Mouse (Mus musculus): ENCODE results near the gene Bmper. TPM values are rescaled to one million over a fixed set of nuclear protein-coding genes. Genes with fewer than 3 reads are reported as not detected.

The Bmper gene
- polyA plus RNA-seq, 1 experiment from 2014 or later, result 10.3 TPM

DNA sequence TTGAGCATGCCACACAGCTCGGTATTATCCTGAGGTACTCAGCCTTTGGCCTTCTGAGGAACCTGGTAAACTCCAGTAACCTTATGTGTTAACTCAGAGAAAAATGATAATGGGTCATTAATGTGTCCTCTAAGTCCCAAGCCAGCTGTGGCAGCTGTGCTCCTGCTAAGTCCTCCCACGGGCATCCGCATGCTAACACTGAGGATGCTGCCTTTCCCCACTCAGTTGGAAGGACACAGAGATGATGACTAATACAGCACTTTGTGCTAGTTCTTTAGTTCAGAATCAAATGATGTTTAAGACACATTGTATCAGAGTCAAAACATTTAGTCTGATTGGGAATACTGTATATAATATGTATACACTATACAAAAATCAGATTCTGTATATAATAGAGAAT lies 39.0 kb downstream of the Bmper start:
- Histone ChIP-seq H3K4me3 (replicated peaks) (no peak overlapping the region), H3K27me3 (no peaks in the 10 kb centered on the region), H3K4me1 (no peaks in the 10 kb centered on the region), H3K4me2 (replicated peaks) (no peak overlapping the region), H3K9me3 (replicated peaks) (no peaks in the 10 kb centered on the region), H3K27ac (replicated peaks) (no peak overlapping the region), H3K36me3 (no peaks in the 10 kb centered on the region), H3K9ac (no peak overlapping the region)
- 91% methylated on average over 3 of the region's 3 CpGs for WGBS
- no peak for ATAC-seq (ENCODE audit: insufficient number of reproducible peaks, low FRiP score, low TSS enrichment, low read depth)

- no peaks in the 10 kb centered on the region for H3K36me3 ChIP-seq
- ATAC-seq (ENCODE audit: insufficient number of reproducible peaks, low FRiP score, low TSS enrichment, low read depth), result no peak
- H3K4me2 ChIP-seq (replicated peaks), result no peak overlapping the region
- H3K4me1 ChIP-seq, result no peaks in the 10 kb centered on the region
- no peak overlapping the region for H3K9ac ChIP-seq
- WGBS, result 67% methylated on average over 7 of the region's 7 CpGs
- no peaks in the 10 kb centered on the region for H3K9me3 ChIP-seq (replicated peaks)
- no peaks in the 10 kb centered on the region for H3K27me3 ChIP-seq
- no peak overlapping the region for H3K4me3 ChIP-seq (replicated peaks)
- no peak overlapping the region for H3K27ac ChIP-seq (replicated peaks)
Observed at GRCm38 (mm10) chr9:23262851-23263250, 40.0 kb downstream of the Bmper start.

DNA sequence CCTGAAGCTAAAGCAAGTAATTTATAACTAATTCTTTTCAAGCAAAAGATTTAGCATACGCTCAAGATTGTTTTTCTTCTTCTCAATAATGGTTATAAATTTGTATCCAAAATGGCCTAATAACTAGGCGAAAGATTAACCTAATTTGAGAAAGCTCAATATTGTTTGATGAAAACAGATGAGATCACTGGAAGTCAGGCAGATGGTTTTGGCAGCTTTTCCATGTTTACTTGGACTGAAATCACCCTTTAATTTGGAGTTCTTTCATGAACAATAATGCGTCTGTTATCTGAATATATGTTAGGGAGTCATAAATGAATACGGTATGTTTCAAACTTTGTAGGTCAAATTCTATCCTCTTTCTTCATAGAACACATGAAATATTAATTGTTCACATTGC lies 41.6 kb downstream of the Bmper start:
- Histone ChIP-seq H3K27me3 (no peaks in the 10 kb centered on the region), H3K9me3 (replicated peaks) (no peaks in the 10 kb centered on the region), H3K9ac (no peak overlapping the region), H3K36me3 (no peaks in the 10 kb centered on the region), H3K4me1 (no peaks in the 10 kb centered on the region), H3K4me2 (replicated peaks) (no peak overlapping the region), H3K4me3 (replicated peaks) (no peak overlapping the region), H3K27ac (replicated peaks) (no peak overlapping the region)
- no peak for ATAC-seq (ENCODE audit: insufficient number of reproducible peaks, low FRiP score, low TSS enrichment, low read depth)
- 85% methylated on average over 4 of the region's 4 CpGs for WGBS

DNA sequence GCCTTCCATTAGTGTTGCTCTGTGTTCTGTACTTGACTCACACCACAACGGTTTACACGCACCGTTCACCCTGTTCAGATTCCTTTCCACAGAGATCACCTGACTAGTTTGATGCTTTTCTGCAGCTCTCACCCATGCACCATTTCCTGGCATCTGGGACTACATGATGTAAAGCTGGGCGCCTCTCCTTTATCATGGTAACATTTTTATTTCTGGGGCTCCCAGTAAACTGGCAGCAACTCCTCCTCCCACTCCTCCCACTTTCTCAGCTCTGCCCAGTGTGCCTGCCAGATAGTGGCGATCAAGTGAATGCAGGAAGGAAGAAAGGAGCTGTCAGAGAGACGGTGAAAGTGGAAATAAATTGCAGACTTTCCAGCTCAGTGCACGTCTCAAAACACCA lies 45.7 kb downstream of the Bmper start:
- Histone ChIP-seq H3K4me1 (no peaks in the 10 kb centered on the region), H3K9me3 (replicated peaks) (no peaks in the 10 kb centered on the region), H3K36me3 (no peaks in the 10 kb centered on the region), H3K27me3 (no peaks in the 10 kb centered on the region), H3K4me3 (replicated peaks) (no peak overlapping the region), H3K4me2 (replicated peaks) (no peak overlapping the region), H3K27ac (replicated peaks) (no peak overlapping the region), H3K9ac (no peak overlapping the region)
- no peak for ATAC-seq (ENCODE audit: insufficient number of reproducible peaks, low FRiP score, low TSS enrichment, low read depth)
- WGBS, result 68% methylated on average over 7 of the region's 7 CpGs

DNA sequence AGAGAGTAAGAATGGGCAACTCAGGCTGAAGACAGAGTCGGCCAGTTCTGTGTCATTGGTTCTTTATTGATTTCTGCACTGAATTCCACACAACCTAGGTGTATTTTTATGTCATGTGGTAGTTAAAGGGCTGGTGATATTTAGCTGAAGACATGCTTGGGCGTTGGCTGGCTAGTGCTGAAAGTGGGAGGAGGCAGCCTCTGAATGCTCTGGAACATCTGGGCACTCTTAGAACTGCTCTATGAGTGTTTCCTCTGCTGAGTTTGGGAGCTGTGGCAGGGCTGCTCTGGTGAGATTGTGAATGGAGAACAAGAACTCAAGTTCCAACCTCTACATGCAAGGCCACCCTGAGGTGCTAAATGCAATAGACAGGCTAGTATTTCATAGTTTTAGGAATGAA lies 46.2 kb downstream of the Bmper start:
- H3K4me1 ChIP-seq, result no peaks in the 10 kb centered on the region
- WGBS, result 72% methylated on average over 2 of the region's 2 CpGs

DNA sequence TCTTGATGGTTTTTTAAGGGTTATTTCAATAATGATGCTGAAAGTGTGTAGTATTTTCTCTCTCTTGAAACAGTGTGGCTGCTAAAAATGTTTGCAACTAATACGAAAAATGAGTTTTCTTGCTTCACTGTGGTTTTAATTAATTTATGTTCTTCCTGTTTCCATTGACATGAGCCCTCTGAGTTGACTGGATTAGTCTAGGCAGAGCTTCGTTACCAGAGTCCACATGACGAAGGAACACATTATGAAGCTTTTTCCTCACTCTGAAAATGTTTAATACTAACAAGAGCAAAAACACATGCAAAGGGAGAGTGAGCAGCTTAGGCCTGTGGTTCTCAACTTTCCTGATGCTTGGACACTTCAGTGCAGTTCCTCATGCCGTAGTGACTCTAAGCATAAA lies 53.4 kb downstream of the Bmper start:
- Histone ChIP-seq H3K9me3 (replicated peaks) (no peaks in the 10 kb centered on the region), H3K4me2 (replicated peaks) (no peak overlapping the region), H3K9ac (no peak overlapping the region), H3K36me3 (no peaks in the 10 kb centered on the region), H3K4me3 (replicated peaks) (no peak overlapping the region), H3K27ac (replicated peaks) (no peak overlapping the region), H3K4me1 (no peaks in the 10 kb centered on the region), H3K27me3 (no peaks in the 10 kb centered on the region)
- WGBS, result 68% methylated on average over 4 of the region's 4 CpGs
- no peak for ATAC-seq (ENCODE audit: insufficient number of reproducible peaks, low FRiP score, low TSS enrichment, low read depth)

More for the DNA sequence above, 46.2 kb downstream of the Bmper start:
- Histone ChIP-seq H3K27me3 (no peaks in the 10 kb centered on the region), H3K36me3 (no peaks in the 10 kb centered on the region), H3K4me2 (replicated peaks) (no peak overlapping the region), H3K9me3 (replicated peaks) (no peaks in the 10 kb centered on the region), H3K9ac (no peak overlapping the region), H3K4me3 (replicated peaks) (no peak overlapping the region), H3K27ac (replicated peaks) (no peak overlapping the region)
- no peak for ATAC-seq (ENCODE audit: insufficient number of reproducible peaks, low FRiP score, low TSS enrichment, low read depth)

GRCm38 (mm10) chr9:23284940-23285460 lies 62.1 kb downstream of the Bmper start:
- no peaks in the 10 kb centered on the region for H3K4me1 ChIP-seq
- no peak for ATAC-seq (ENCODE audit: insufficient number of reproducible peaks, low FRiP score, low TSS enrichment, low read depth)
- no peak overlapping the region for H3K9ac ChIP-seq
- 75% methylated on average over 4 of the region's 4 CpGs for WGBS
- no peak overlapping the region for H3K4me2 ChIP-seq (replicated peaks)
- H3K9me3 ChIP-seq (replicated peaks), result no peaks in the 10 kb centered on the region
- H3K27ac ChIP-seq (replicated peaks), result no peak overlapping the region
- no peak overlapping the region for H3K4me3 ChIP-seq (replicated peaks)
- H3K36me3 ChIP-seq, result no peaks in the 10 kb centered on the region
- no peaks in the 10 kb centered on the region for H3K27me3 ChIP-seq

- Histone ChIP-seq H3K27me3 (no peaks in the 10 kb centered on the region), H3K36me3 (no peaks in the 10 kb centered on the region), H3K4me3 (replicated peaks) (no peak overlapping the region), H3K4me2 (replicated peaks) (no peak overlapping the region), H3K9ac (no peak overlapping the region), H3K4me1 (peaks cover 12% of the 10 kb centered on the region; the same call in 1 of the 2 replicates), H3K9me3 (replicated peaks) (no peaks in the 10 kb centered on the region), H3K27ac (replicated peaks) (no peak overlapping the region)
- no peak for ATAC-seq (ENCODE audit: insufficient number of reproducible peaks, low FRiP score, low TSS enrichment, low read depth)
- 90% methylated on average over 3 of the region's 3 CpGs for WGBS
Observed at GRCm38 (mm10) chr9:23293574-23293973, 70.7 kb downstream of the Bmper start.

DNA sequence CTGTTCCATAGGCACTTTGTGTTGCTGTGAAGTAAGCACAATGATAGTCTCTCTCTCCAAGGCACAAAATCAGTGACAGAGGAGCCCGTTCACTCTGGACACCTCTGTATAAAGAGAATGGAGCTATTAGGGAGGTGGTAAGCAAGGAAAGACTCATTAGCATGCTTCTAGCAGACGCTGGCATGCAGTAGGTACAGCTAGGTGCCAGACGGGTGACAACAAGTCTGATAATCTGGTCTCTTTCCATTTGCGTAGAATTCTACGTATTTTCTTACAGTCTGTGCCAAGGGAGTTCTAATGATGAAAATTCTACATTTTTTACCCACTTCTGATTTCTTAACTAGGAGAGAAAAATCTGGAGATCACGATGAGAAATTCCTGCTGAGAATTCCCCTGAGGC lies 72.7 kb downstream of the Bmper start:
- Histone ChIP-seq H3K27ac (replicated peaks) (no peak overlapping the region), H3K9me3 (replicated peaks) (no peaks in the 10 kb centered on the region)
- 72% methylated on average over 6 of the region's 6 CpGs for WGBS

GRCm38 (mm10) chr9:23297491-23298170 lies 74.8 kb downstream of the Bmper start:
- WGBS, result 41% methylated on average over 8 of the region's 8 CpGs
- H3K36me3 ChIP-seq, result no peaks in the 10 kb centered on the region
- no peak overlapping the region for H3K4me3 ChIP-seq (replicated peaks)
- no peak overlapping the region for H3K27ac ChIP-seq (replicated peaks)
- H3K4me2 ChIP-seq (replicated peaks), result no peak overlapping the region
- peaks cover 12% of the 10 kb centered on the region; the same call in 1 of the 2 replicates for H3K4me1 ChIP-seq
- no peaks in the 10 kb centered on the region for H3K27me3 ChIP-seq
- no peaks in the 10 kb centered on the region for H3K9me3 ChIP-seq (replicated peaks)
- H3K9ac ChIP-seq, result no peak overlapping the region
- no peak for ATAC-seq (ENCODE audit: insufficient number of reproducible peaks, low FRiP score, low TSS enrichment, low read depth)

More for the DNA sequence above, 72.7 kb downstream of the Bmper start:
- no peak overlapping the region for H3K4me3 ChIP-seq (replicated peaks)
- H3K27me3 ChIP-seq, result no peaks in the 10 kb centered on the region
- no peaks in the 10 kb centered on the region for H3K36me3 ChIP-seq
- H3K4me1 ChIP-seq, result peaks cover 12% of the 10 kb centered on the region; the same call in 1 of the 2 replicates
- no peak overlapping the region for H3K4me2 ChIP-seq (replicated peaks)
- H3K9ac ChIP-seq, result no peak overlapping the region
- no peak for ATAC-seq (ENCODE audit: insufficient number of reproducible peaks, low FRiP score, low TSS enrichment, low read depth)

- H3K9ac ChIP-seq, result no peak overlapping the region
- H3K4me2 ChIP-seq (replicated peaks), result no peak overlapping the region
- no peak overlapping the region for H3K27ac ChIP-seq (replicated peaks)
- H3K27me3 ChIP-seq, result no peaks in the 10 kb centered on the region
- no peak overlapping the region for H3K4me3 ChIP-seq (replicated peaks)
- ATAC-seq (ENCODE audit: insufficient number of reproducible peaks, low FRiP score, low TSS enrichment, low read depth), result no peak
- H3K4me1 ChIP-seq, result peaks cover 12% of the 10 kb centered on the region; the same call in 1 of the 2 replicates
- H3K36me3 ChIP-seq, result no peaks in the 10 kb centered on the region
- WGBS, result 66% methylated on average over 8 of the region's 8 CpGs
- no peaks in the 10 kb centered on the region for H3K9me3 ChIP-seq (replicated peaks)
Observed at GRCm38 (mm10) chr9:23300376-23300775, 77.5 kb downstream of the Bmper start.

DNA sequence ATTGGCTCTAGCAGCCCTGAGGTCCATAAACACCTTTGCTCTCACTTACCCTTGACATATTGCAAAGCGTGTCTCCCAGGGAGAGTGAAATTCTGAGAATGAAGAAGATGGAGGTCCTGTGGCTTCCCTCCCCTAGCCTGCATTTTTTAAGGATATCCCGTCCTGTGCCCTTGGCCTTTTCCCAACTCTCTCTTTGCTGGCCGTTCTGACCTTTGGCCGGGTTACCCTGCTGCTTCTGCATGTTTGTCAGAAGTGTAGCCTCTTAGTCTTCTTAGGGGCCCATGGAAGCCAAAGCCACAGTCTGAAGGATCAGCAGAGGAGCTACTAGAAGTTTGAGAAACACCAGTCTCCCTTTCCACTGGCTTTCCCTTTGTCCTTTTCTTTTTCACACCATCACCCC lies 82.8 kb downstream of the Bmper start:
- Histone ChIP-seq H3K9ac (no peak overlapping the region), H3K36me3 (no peaks in the 10 kb centered on the region), H3K4me2 (replicated peaks) (no peak overlapping the region), H3K27me3 (peaks cover 3% of the 10 kb centered on the region; the same call in 1 of the 2 replicates), H3K9me3 (replicated peaks) (no peaks in the 10 kb centered on the region), H3K4me3 (replicated peaks) (no peak overlapping the region), H3K4me1 (no peaks in the 10 kb centered on the region), H3K27ac (replicated peaks) (no peak overlapping the region)
- no peak for ATAC-seq (ENCODE audit: insufficient number of reproducible peaks, low FRiP score, low TSS enrichment, low read depth)
- WGBS, result 74% methylated on average over 4 of the region's 4 CpGs

All from embryonic facial prominence, embryonic 15.5 days (tissue).